20 mouse cellular contexts compared by ENCODE assay signal in the genomic region with DNA sequence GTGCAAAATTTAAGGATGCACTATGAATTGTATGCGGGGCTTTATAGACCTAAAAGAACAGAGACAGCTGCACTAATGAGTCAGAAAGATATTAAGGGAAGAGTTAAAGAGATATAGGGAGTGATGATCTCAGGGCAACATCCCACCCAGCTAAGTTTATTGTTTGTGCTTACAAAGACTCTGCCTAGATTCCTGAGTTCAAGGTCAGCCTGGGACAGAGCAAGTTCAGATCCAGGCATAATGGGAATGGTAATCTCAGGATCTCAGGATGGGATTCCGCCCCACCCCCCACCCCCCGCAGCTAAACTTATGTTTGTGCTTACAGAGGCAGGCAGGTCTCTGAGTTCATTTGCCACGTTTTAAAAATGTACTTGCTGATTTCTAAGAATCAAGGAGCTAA. TPM values are rescaled to one million over a fixed set of nuclear protein-coding genes. Genes with fewer than 3 reads are reported as not detected.
DNase-seq lines count a peak whose midpoint lies in the region; ATAC-seq and TF ChIP-seq lines count a peak whose summit lies in the region.
"Had no signal": no experiment of that assay in that cellular context is flagged by ENCODE, and none has a peak within 500 bp of the region (broad histone marks: within the 10 kb centered on the region; RNA-seq: fewer than 3 reads in every experiment).

No protein-coding gene starts in this region.

- TF ChIP-seq EP300 in lung, postnatal 0 days (IDR thresholded peaks at IDR 0.05): no peak

- H3K27ac ChIP-seq in heart, embryonic 12.5 days (ENCODE audit: poor library complexity, severe bottlenecking): peak overlapping the region; percentile 96
- H3K27ac ChIP-seq in heart, embryonic 16.5 days (ENCODE audit: low read length): peak overlapping the region; percentile 98
- H3K27ac ChIP-seq in lung, postnatal 0 days (ENCODE audit: low read length): peak overlapping the region; percentile 38; the same call in 1 of the 2 replicates
- H3K27ac ChIP-seq: embryonic facial prominence, embryonic 10.5 days; forebrain, embryonic 13.5 days; hindbrain, embryonic 13.5 days; hindbrain, postnatal 0 days; intestine, embryonic 15.5 days had no signal

- H3K4me2 ChIP-seq in heart, embryonic 12.5 days: no peak overlapping the region
- H3K4me2 ChIP-seq in heart, embryonic 16.5 days (ENCODE audit: low read depth, low read length): no peak overlapping the region
- no peak overlapping the region for H3K4me2 ChIP-seq in lung, postnatal 0 days (replicated peaks; ENCODE audit: low read depth, low read length)
- H3K4me2 ChIP-seq: forebrain, embryonic 13.5 days; hindbrain, embryonic 13.5 days; intestine, embryonic 15.5 days had no signal

- no peaks in the 10 kb centered on the region for H3K36me3 ChIP-seq in heart, embryonic 12.5 days
- H3K36me3 ChIP-seq in heart, embryonic 16.5 days (ENCODE audit: control insufficient read depth, insufficient read depth): 0 out of 2 replicates have a peak, but pooled peaks cover 3% of the 10 kb centered on the region
- no peaks in the 10 kb centered on the region for H3K36me3 ChIP-seq in lung, postnatal 0 days (ENCODE audit: insufficient read depth, low read length)
- H3K36me3 ChIP-seq: embryonic facial prominence, embryonic 10.5 days; hindbrain, embryonic 13.5 days; intestine, embryonic 15.5 days had no signal

- H3K4me1 ChIP-seq in heart, embryonic 12.5 days (replicated peaks): peaks cover 58% of the 10 kb centered on the region
- H3K4me1 ChIP-seq in heart, embryonic 16.5 days (ENCODE audit: control insufficient read depth, insufficient read depth, low read length): peaks cover 49% of the 10 kb centered on the region
- peaks cover 7% of the 10 kb centered on the region; the same call in 1 of the 2 replicates for H3K4me1 ChIP-seq in lung, postnatal 0 days (ENCODE audit: insufficient read depth, low read depth, low read length)

- no peaks in the 10 kb centered on the region for H3K9me3 ChIP-seq in heart, embryonic 12.5 days (replicated peaks)
- peaks cover 9% of the 10 kb centered on the region for H3K9me3 ChIP-seq in heart, embryonic 16.5 days (replicated peaks; ENCODE audit: control insufficient read depth, low read length)
- H3K9me3 ChIP-seq in lung, postnatal 0 days (ENCODE audit: low read length): no peaks in the 10 kb centered on the region
- H3K9me3 ChIP-seq: intestine, embryonic 15.5 days had no signal

- no peak overlapping the region for H3K4me3 ChIP-seq in heart, embryonic 12.5 days
- H3K4me3 ChIP-seq in heart, embryonic 16.5 days (ENCODE audit: low read length): no peak overlapping the region
- H3K4me3 ChIP-seq in lung, postnatal 0 days (ENCODE audit: low read depth, low read length): no peak overlapping the region
- H3K4me3 ChIP-seq: embryonic facial prominence, embryonic 10.5 days; forebrain, embryonic 13.5 days; hindbrain, embryonic 13.5 days; intestine, embryonic 15.5 days had no signal

- no peak for DNase-seq in heart, adult 8-10 months (ENCODE audit: low spot score)
- no peak for DNase-seq in heart, adult 11 months
- DNase-seq in lung, postnatal 0 days (ENCODE audit: low spot score): no peak
- DNase-seq in lung, adult 18-20 months: no peak
- DNase-seq: adrenal gland, postnatal 14 days; cerebellum, adult 11-12 months; cerebellum, adult 9-10 months; cerebellum, postnatal 36 days; forebrain, postnatal 0 days; gastrocnemius, postnatal 14 days; kidney, adult 18-20 months had no signal

- TF ChIP-seq CTCF in lung, postnatal 0 days (IDR thresholded peaks at IDR 0.05): no peak

- no peak overlapping the region for H3K9ac ChIP-seq in heart, embryonic 12.5 days
- H3K9ac ChIP-seq in heart, embryonic 16.5 days (ENCODE audit: low read length): no peak overlapping the region
- no peak overlapping the region for H3K9ac ChIP-seq in lung, postnatal 0 days (replicated peaks; ENCODE audit: low read depth)
- H3K9ac ChIP-seq: forebrain, embryonic 13.5 days; forebrain, postnatal 0 days; hindbrain, embryonic 13.5 days; intestine, embryonic 15.5 days had no signal

- no peak for ATAC-seq in heart, embryonic 12.5 days (ENCODE audit: insufficient number of reproducible peaks, low FRiP score)
- no peak for ATAC-seq in heart, embryonic 16.5 days (replicated peaks; ENCODE audit: extremely low read depth, insufficient read depth, low FRiP score)
- no peak for ATAC-seq in lung, postnatal 0 days
- no peak for ATAC-seq in activated CD4-positive, CD25-positive, alpha-beta regulatory T cell, adult 4 months
- ATAC-seq: forebrain, embryonic 13.5 days; forebrain, postnatal 0 days; hindbrain, postnatal 0 days; intestine, embryonic 15.5 days had no signal

- WGBS in heart, embryonic 12.5 days: 88% methylated on average over 4 of the region's 4 CpGs
- 88% methylated on average over 4 of the region's 4 CpGs for WGBS in heart, embryonic 16.5 days
- whole genome bisulfite sequencing in lung, postnatal 0 days: 91% methylated on average over 4 of the region's 4 CpGs

- H3K27me3 ChIP-seq in heart, embryonic 12.5 days (replicated peaks): no peaks in the 10 kb centered on the region
- H3K27me3 ChIP-seq in heart, embryonic 16.5 days (ENCODE audit: control insufficient read depth, insufficient read depth, low read length): no peaks in the 10 kb centered on the region
- no peaks in the 10 kb centered on the region for H3K27me3 ChIP-seq in lung, postnatal 0 days (replicated peaks; ENCODE audit: insufficient read depth, low read length)
- H3K27me3 ChIP-seq: CH12.LX; hindbrain, embryonic 13.5 days; intestine, embryonic 15.5 days had no signal

RNA-seq across cellular contexts. Expression of gene Hopx, which starts 13.9 kb away (rescaled TPM):
- 14.4 and 14.6 TPM in 2 replicates for polyA plus RNA-seq in heart, embryonic 12.5 days (2016; fragmentation: Nextera tagmentation; extraction: Ambion mirVana)
- total RNA-seq in heart, adult 8-10 months (2022): 100 to 1,000 TPM; 354 to 475 (median 429) TPM
- 16.7 and 21.9 TPM in 2 replicates for polyA plus RNA-seq in heart, embryonic 16.5 days (2015; fragmentation: Nextera tagmentation; extraction: Ambion mirVana)
- polyA plus RNA-seq in lung, postnatal 0 days (2015; fragmentation: Nextera tagmentation; extraction: Ambion mirVana): 49.0 and 49.5 TPM in 2 replicates
- polyA plus RNA-seq in activated CD4-positive, CD25-positive, alpha-beta regulatory T cell, adult 4 months (2017; shearing (Covaris generic)): 10 to 100 TPM; 17.5 to 20.6 TPM

Comparison
In these comparisons a context has a peak if more than half of its experiments do, and no peak if none do; other contexts are left out.
1. H3K27ac ChIP-seq: peak in every context shown above with its lines; median percentile 98 in heart, embryonic 16.5 days; 96 in heart, embryonic 12.5 days; 38 in lung, postnatal 0 days.